Mouse (Mus musculus) kidney, adult 9 months (tissue): ENCODE results near the gene Olfr1219.

Experiments
- DNase-seq: peaks from one replicate; pipeline ENCODE4 v3.0.0; 2022

Olfr1219 gene

DNA sequence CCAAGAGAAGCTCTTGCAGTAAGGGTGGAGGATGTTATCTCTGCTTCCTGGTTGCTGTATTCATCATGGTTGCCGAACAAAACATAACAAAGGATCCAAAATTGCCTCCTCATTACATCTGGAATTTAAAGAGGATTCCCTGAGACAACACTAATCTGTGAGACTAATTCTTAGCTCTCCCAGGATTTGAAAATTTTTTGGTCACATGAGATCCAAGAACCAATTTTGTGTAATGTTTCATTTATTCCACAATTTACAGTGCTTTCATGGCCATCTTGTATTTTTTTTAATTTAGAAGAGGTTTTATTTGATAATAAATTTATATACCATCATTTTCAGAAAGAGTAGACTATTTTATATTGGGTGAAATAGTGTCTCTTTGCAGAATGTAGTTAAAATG, at the start of gene Olfr1219:
TSS of gene Olfr1219 (minus strand) at position 101 of the 400 bp plus-strand sequence.
- no peak for DNase-seq

DNA sequence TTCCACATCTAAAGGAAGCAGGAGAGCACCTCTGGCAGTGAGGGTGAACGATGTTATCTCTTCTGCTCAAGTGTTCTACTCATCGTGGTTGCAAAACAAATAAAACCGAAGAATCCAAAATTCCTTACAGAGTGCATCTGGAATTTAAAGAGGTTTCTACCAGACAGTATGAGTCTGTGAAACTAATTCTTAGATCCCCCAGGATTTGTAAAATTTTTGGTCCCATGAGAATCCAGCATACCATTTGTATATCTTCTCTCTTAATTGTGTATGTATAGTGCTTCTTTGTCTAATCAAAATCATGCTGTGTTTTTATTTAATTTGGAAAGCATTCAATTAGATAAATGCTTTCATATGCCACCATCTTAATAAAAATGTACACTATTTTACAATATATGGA, 49.6 kb upstream of the Olfr1219 start, which contains the start of gene Olfr1222:
TSS of gene Olfr1222 (minus strand) at position 101 of the 400 bp plus-strand sequence.
- no peak for DNase-seq

DNA sequence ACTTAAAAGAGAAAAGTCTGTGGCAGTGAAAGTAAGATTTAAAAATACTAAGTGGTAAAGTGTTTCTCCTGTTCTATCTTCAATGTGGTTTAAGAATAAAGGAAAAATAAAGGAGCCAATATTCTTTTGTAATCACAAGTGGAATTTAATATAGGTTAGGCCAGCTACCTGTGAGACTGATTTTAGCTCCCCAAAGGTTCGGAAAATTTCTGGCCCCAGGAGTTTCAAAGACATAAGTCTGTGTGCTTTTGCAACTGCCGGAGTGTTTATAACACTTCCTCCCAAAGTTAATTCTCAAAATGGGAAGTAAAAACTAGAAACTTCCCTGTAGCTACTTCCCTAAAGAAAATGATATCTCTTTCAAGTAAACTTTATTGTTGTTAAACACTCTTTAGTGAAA, 33.9 kb upstream of the Olfr1219 start, which contains the start of gene Olfr1221:
TSS of gene Olfr1221 (minus strand) at position 101 of the 400 bp plus-strand sequence.
- DNase-seq = no peak

DNA sequence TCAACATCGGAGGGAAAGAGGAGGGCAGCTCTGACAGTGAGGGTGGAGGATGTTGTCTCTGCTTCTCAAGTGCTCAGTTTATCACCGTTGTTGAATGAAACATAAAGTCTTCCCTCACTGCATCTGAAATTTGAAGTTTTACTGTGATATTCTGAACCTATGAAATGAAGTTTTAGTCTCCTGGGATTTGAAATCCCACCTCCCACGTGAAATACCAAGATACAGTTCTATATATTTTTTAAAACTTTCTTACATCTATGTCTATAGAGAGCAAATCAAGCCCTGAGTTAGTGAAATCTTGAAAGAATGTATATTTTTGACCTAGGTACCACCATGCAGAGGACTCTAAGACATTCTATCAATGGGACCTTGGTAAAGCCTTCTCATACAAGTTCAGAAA, 23.4 kb upstream of the Olfr1219 start, which contains the start of gene Olfr1220:
TSS of gene Olfr1220 (minus strand) at position 101 of the 400 bp plus-strand sequence.
- DNase-seq = no peak

DNA sequence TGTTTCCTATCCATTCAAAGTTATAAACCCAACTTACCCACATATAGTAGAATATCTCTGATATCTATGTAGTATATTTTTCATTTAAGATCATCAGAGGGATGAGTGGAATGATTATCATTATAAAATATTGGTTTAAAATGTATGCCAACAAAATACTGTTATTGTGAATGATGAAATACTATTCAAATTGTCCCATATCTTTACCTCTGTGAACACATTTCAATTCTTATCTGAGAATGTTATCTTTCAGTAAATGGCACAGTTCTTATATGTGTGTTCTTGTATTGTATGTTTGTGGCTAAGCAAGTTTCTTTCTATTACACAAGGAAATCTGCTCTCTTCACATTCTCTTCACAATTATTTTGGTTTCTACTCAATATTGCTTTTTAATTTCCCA, 22.3 kb upstream of the Olfr1219 start:
- DNase-seq = no peak

DNA sequence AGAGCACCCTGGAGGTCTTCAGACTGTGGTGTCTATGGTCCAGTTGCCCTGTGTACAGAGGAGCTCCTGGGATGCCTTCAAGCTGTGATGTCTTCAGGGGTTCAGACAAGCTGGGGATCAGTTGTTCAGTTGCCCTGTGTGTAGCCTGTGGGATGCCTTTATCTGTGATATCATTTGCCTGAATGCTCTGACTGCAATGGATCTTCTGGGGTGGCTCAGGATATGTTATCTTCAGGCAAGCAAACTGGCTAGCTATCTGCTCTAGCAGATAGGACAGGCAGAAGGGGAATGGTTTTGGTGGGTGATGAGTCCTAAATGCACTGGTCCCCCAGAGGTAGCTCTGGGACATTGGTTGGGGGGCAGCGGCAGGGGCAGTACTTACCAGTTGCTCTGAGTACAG, 10.5 kb upstream of the Olfr1219 start:
- no peak for DNase-seq

DNA sequence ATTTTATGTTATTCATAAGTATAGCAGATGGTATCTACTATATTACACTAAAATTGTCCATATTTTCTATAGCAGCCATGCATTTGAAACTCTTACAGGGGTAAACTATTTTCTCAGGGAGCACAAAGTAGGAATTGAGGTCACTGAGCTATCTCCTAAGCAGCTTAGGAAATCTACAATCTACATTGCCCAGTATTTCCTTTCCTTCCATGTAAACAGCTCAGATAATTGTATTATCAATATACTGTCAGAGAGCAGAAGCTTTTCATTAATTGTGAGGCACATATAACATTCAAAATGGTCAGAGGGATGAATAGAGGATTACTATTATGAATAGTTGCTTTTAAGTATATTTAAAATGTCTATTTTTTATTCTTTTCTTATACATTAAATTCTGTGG, 1.8 kb downstream of the Olfr1219 start:
- no peak for DNase-seq

DNA sequence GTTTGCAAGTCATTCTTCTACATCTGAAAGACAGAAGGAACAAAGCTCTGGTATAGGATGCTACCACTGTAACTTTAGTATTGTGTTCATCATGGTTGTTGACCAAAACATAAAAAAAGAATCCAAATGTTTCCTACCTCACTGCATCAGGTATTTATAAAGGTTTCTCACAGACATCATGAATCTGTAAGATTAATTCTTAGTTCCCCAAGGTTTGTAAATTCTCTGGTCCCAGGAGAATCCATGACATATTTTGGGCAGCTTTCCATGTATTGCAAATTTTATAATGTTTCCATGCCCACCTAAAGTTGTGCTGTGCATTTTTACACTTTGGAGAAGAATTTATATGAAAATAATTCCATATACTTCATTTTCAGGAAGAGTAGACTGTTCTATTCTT, 22.2 kb downstream of the Olfr1219 start, which contains the start of gene Olfr1218:
TSS of gene Olfr1218 (minus strand) at position 101 of the 400 bp plus-strand sequence.
- no peak for DNase-seq

DNA sequence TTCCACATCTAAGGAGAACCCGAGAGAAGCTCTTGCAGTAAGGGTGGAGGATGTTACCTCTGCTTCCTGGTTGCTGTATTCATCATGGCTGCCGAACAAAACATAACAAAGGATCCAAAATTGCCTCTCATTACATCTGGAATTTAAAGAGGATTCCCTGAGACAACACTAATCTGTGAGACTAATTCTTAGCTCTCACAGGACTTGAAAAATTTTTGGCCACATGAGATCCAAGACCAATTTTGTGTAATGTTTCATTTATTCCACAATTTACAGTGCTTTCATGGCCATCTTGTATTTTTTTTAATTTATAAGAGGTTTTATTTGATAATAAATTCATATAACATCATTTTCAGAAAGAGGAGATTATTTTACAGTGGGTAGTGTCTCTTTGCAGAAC, 51.3 kb downstream of the Olfr1219 start, which contains the start of gene Olfr1217:
TSS of gene Olfr1217 (minus strand) at position 101 of the 400 bp plus-strand sequence.
- DNase-seq = no peak
